Mouse (Mus musculus): ENCODE results near the gene Nsfl1c. TPM values are rescaled to one million over a fixed set of nuclear protein-coding genes. Genes with fewer than 3 reads are reported as not detected.

Nsfl1c gene
- polyA plus RNA-seq, 1 experiment = 29.4 TPM

DNA sequence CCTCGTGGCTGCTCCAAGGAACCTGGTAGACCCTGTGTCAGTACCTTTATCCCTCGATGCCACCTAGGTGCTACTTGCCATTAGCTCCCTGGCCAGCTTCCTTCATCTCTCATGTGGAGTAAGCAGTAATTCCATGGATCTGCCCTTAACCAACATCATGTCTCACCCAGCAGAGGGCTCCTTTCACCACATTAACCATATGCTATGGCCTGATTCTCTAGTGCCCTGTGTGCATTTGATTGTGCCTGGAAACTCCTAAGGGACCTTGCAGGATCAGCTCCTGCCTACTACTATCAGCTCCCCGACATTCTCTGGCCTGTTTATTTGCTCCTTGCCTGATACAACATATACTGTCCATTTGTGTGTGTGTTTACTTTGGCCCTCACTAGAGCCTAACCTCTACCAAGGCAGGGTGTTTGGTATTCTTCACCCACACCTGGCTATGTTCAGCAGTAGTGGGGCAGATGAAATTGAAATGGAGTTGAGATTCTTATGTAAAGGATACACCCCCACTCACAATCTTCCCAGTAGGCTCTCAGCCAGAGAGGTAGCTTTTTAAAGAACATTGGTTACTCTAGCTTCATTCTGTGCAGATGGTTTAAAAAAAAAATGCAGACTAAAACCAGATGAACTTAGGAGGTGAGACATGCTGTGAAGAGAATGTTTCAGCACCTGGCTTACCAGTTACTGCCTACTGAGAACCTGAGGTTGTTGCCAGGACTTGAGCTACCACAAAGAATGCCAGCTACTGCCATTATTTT is 19.7 kb downstream of the Nsfl1c start:
- TF ChIP-seq CTCF (IDR thresholded peaks at IDR 0.05; ENCODE audit: extremely low read depth, insufficient read depth, insufficient read length, insufficient replicate concordance) (no peak), POLR2A (IDR thresholded peaks at IDR 0.05; ENCODE audit: low read depth, low read length) (no peak)

DNA sequence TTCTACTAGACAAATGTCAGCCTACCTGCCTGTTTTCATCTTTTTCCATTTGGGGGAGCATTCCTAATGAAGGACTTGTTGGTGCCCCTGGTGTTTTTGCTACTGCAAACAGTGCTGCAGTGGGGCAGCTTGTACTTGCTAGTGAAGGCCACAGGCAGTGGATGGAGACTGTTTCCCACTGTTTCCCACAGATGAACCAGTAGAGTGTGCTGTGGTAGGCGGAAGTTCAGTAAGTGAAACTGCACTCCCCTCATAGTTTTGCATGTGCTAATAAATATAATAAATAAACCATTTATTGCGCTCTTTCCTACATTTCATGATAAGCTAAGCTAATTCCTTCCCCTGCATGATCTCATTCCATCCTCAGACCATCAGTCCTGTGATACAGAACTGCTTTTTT is 25.0 kb downstream of the Nsfl1c start:
- 92% methylated on average over 2 of the region's 2 CpGs for WGBS
- TF ChIP-seq POLR2A (IDR thresholded peaks at IDR 0.05; ENCODE audit: low read depth, low read length) (no peak), CTCF (IDR thresholded peaks at IDR 0.05; ENCODE audit: extremely low read depth, insufficient read depth, insufficient read length, insufficient replicate concordance) (no peak)
- Histone ChIP-seq H3K27me3 (ENCODE audit: control insufficient read depth, insufficient read depth, low read length) (no peaks in the 10 kb centered on the region), H3K4me1 (ENCODE audit: control insufficient read depth, insufficient read depth, insufficient read length) (no peaks in the 10 kb centered on the region), H3K27ac (ENCODE audit: insufficient read depth, low read length) (no peak overlapping the region), H3K4me3 (ENCODE audit: extremely low read depth, insufficient read depth, insufficient read length) (no peak overlapping the region), H3K36me3 (ENCODE audit: control insufficient read depth, insufficient read depth, low read length) (peaks cover 6% of the 10 kb centered on the region)
- DNase-seq (ENCODE audit: low read depth in 1 of 2, low spot score in 2 of 2) = no peak

More for the DNA sequence above, 19.7 kb downstream of the Nsfl1c start:
- Histone ChIP-seq H3K27ac (ENCODE audit: insufficient read depth, low read length) (no peak overlapping the region), H3K4me3 (ENCODE audit: extremely low read depth, insufficient read depth, insufficient read length) (no peak overlapping the region), H3K4me1 (ENCODE audit: control insufficient read depth, insufficient read depth, insufficient read length) (no peaks in the 10 kb centered on the region), H3K36me3 (ENCODE audit: control insufficient read depth, insufficient read depth, low read length) (peaks cover 30% of the 10 kb centered on the region), H3K27me3 (ENCODE audit: control insufficient read depth, insufficient read depth, low read length) (no peaks in the 10 kb centered on the region)
- DNase-seq (ENCODE audit: low read depth in 1 of 2, low spot score in 2 of 2) = no peak
- WGBS = 88% methylated on average over 3 of the region's 3 CpGs

GRCm38 (mm10) chr2:151524324-151525041 is 30.5 kb downstream of the Nsfl1c start:
- Histone ChIP-seq H3K27me3 (ENCODE audit: control insufficient read depth, insufficient read depth, low read length) (no peaks in the 10 kb centered on the region), H3K36me3 (ENCODE audit: control insufficient read depth, insufficient read depth, low read length) (no peaks in the 10 kb centered on the region), H3K27ac (ENCODE audit: insufficient read depth, low read length) (no peak overlapping the region), H3K4me1 (ENCODE audit: control insufficient read depth, insufficient read depth, insufficient read length) (no peaks in the 10 kb centered on the region), H3K4me3 (ENCODE audit: extremely low read depth, insufficient read depth, insufficient read length) (no peak overlapping the region)
- no peak for TF ChIP-seq POLR2A (IDR thresholded peaks at IDR 0.05; ENCODE audit: low read depth, low read length)
- TF ChIP-seq CTCF (IDR thresholded peaks at IDR 0.05; ENCODE audit: extremely low read depth, insufficient read depth, insufficient read length, insufficient replicate concordance) = no peak
- 60% methylated on average over 4 of the region's 4 CpGs for WGBS
- no peak for DNase-seq (ENCODE audit: low read depth in 1 of 2, low spot score in 2 of 2)

DNA sequence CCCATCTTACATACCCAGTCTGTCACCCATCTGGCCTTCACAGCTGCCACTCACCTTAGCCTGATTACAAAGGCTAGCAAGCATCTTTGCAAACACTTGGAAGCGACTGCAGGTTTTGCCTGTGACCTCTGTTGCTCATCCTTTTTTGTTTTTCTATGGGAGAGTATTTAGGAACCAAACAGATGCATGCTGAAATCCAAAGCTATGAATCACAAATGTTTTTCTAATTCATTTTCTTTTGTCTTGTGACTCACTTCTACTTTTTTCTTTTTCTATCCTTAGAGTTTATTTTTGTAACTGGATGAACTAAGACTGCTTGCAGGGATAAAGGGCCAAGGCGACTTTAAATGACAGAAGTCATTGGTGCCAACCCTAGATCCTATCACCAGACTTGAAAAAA is 31.5 kb downstream of the Nsfl1c start:
- Histone ChIP-seq H3K27ac (ENCODE audit: insufficient read depth, low read length) (no peak overlapping the region), H3K27me3 (ENCODE audit: control insufficient read depth, insufficient read depth, low read length) (no peaks in the 10 kb centered on the region), H3K4me1 (ENCODE audit: control insufficient read depth, insufficient read depth, insufficient read length) (no peaks in the 10 kb centered on the region; the same call in 1 of the 2 replicates), H3K36me3 (ENCODE audit: control insufficient read depth, insufficient read depth, low read length) (no peaks in the 10 kb centered on the region), H3K4me3 (ENCODE audit: extremely low read depth, insufficient read depth, insufficient read length) (no peak overlapping the region)
- TF ChIP-seq CTCF (IDR thresholded peaks at IDR 0.05; ENCODE audit: extremely low read depth, insufficient read depth, insufficient read length, insufficient replicate concordance) (no peak), POLR2A (IDR thresholded peaks at IDR 0.05; ENCODE audit: low read depth, low read length) (no peak)
- DNase-seq (ENCODE audit: low read depth in 1 of 2, low spot score in 2 of 2) = no peak
- 81% methylated on average over 2 of the region's 2 CpGs for WGBS

DNA sequence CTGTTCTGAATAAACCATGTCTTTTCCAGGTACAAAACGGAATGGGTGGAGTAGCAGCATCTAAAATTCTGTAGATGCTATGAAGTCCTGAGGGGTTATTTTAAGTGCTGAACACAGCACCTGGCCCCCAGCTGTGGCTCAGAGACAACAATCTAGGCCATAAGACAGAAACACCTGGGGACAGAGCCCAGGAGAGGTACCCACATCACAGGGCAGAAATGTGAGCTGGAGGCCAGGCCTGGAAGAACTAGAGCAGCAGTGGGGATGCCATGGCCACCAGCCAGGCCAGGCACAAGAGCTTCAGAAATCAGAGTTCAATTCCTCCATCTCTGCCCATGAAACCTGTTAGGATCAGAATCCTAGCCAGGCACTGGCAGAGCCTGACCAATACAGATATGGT is 34.1 kb downstream of the Nsfl1c start:
- no peak overlapping the region for H3K27ac ChIP-seq (ENCODE audit: insufficient read depth, low read length)
- H3K4me1 ChIP-seq (ENCODE audit: control insufficient read depth, insufficient read depth, insufficient read length) = no peaks in the 10 kb centered on the region; the same call in 1 of the 2 replicates
- DNase-seq (ENCODE audit: low read depth in 1 of 2, low spot score in 2 of 2) = no peak
- H3K4me3 ChIP-seq (ENCODE audit: extremely low read depth, insufficient read depth, insufficient read length) = no peak overlapping the region
- H3K36me3 ChIP-seq (ENCODE audit: control insufficient read depth, insufficient read depth, low read length) = no peaks in the 10 kb centered on the region
- H3K27me3 ChIP-seq (ENCODE audit: control insufficient read depth, insufficient read depth, low read length) = no peaks in the 10 kb centered on the region
- WGBS = 83% methylated on average over 1 of the region's 1 CpGs
- TF ChIP-seq POLR2A (IDR thresholded peaks at IDR 0.05; ENCODE audit: low read depth, low read length) (no peak), CTCF (IDR thresholded peaks at IDR 0.05; ENCODE audit: extremely low read depth, insufficient read depth, insufficient read length, insufficient replicate concordance) (no peak)

GRCm38 (mm10) chr2:151529169-151529568 is 35.2 kb downstream of the Nsfl1c start:
- H3K27me3 ChIP-seq (ENCODE audit: control insufficient read depth, insufficient read depth, low read length) = no peaks in the 10 kb centered on the region
- no peaks in the 10 kb centered on the region; the same call in 1 of the 2 replicates for H3K4me1 ChIP-seq (ENCODE audit: control insufficient read depth, insufficient read depth, insufficient read length)
- H3K4me3 ChIP-seq (ENCODE audit: extremely low read depth, insufficient read depth, insufficient read length) = no peak overlapping the region
- no peaks in the 10 kb centered on the region for H3K36me3 ChIP-seq (ENCODE audit: control insufficient read depth, insufficient read depth, low read length)
- no peak overlapping the region for H3K27ac ChIP-seq (ENCODE audit: insufficient read depth, low read length)
- TF ChIP-seq CTCF (IDR thresholded peaks at IDR 0.05; ENCODE audit: extremely low read depth, insufficient read depth, insufficient read length, insufficient replicate concordance) (no peak), POLR2A (IDR thresholded peaks at IDR 0.05; ENCODE audit: low read depth, low read length) (no peak)
- no peak for DNase-seq (ENCODE audit: low read depth in 1 of 2, low spot score in 2 of 2)

Data from spleen, adult 2 months (tissue).